ENCODE assay signal across 32 mouse cellular contexts in genomic region chr3:84046206-84046605, GRCm38 (mm10). TPM values are rescaled to one million over a fixed set of nuclear protein-coding genes. Genes with fewer than 3 reads are reported as not detected.
DNase-seq lines count a peak whose midpoint lies in the region; ATAC-seq and TF ChIP-seq lines count a peak whose summit lies in the region.
"Had no signal": no experiment of that assay in that cellular context is flagged by ENCODE, and none has a peak within 500 bp of the region (broad histone marks: within the 10 kb centered on the region; RNA-seq: fewer than 3 reads in every experiment).

No protein-coding gene starts in this region.

- no peak for TF ChIP-seq CTCF in thymus, adult 2 months (IDR thresholded peaks at IDR 0.05; ENCODE audit: borderline replicate concordance, control insufficient read depth, extremely low read depth, insufficient read depth, low read length, poor library complexity)

- no peak for ATAC-seq in heart, embryonic 12.5 days (ENCODE audit: insufficient number of reproducible peaks, low FRiP score)
- ATAC-seq: forebrain, embryonic 16.5 days; hindbrain, postnatal 0 days; intestine, postnatal 0 days; liver, embryonic 12.5 days; liver, postnatal 0 days; midbrain, embryonic 16.5 days; Patski had no signal

- H3K9ac ChIP-seq in heart, embryonic 12.5 days: no peak overlapping the region
- H3K9ac ChIP-seq: hindbrain, embryonic 12.5 days; liver, embryonic 12.5 days; liver, postnatal 0 days; neural tube, embryonic 13.5 days had no signal

- no peak overlapping the region for H3K4me3 ChIP-seq in thymus, adult 2 months (ENCODE audit: control insufficient read depth, insufficient read depth, low read length)
- no peak overlapping the region for H3K4me3 ChIP-seq in heart, embryonic 12.5 days
- H3K4me3 ChIP-seq: erythroblast, embryonic 14.5 days; heart, embryonic 10.5 days; hindbrain, embryonic 12.5 days; left cerebral cortex, adult 2 months; liver, embryonic 12.5 days; neural tube, embryonic 13.5 days had no signal

- 15% methylated on average over 8 of the region's 8 CpGs for WGBS in thymus, adult 2 months
- 76% methylated on average over 8 of the region's 8 CpGs for WGBS in heart, embryonic 12.5 days

- H3K4me2 ChIP-seq in heart, embryonic 12.5 days: no peak overlapping the region
- H3K4me2 ChIP-seq: hindbrain, embryonic 12.5 days; liver, embryonic 12.5 days; neural tube, embryonic 13.5 days had no signal

- H3K27ac ChIP-seq in thymus, adult 2 months (ENCODE audit: control insufficient read depth, insufficient read depth, low read length): no peak overlapping the region
- H3K27ac ChIP-seq in heart, embryonic 12.5 days (ENCODE audit: poor library complexity, severe bottlenecking): no peak overlapping the region
- H3K27ac ChIP-seq: heart, embryonic 10.5 days; hindbrain, embryonic 12.5 days; hindbrain, postnatal 0 days; left cerebral cortex, adult 2 months; liver, embryonic 12.5 days; neural tube, embryonic 13.5 days had no signal

- H3K27me3 ChIP-seq in thymus, adult 2 months (ENCODE audit: control insufficient read depth, insufficient read depth, low read length): no peaks in the 10 kb centered on the region
- no peaks in the 10 kb centered on the region for H3K27me3 ChIP-seq in heart, embryonic 12.5 days (replicated peaks)
- H3K27me3 ChIP-seq: liver, embryonic 12.5 days; neural tube, embryonic 13.5 days; Patski had no signal

- H3K4me1 ChIP-seq in thymus, adult 2 months (replicated peaks; ENCODE audit: control insufficient read depth, insufficient read depth, low read length): peaks cover 12% of the 10 kb centered on the region
- H3K4me1 ChIP-seq in heart, embryonic 12.5 days (replicated peaks): peaks cover 7% of the 10 kb centered on the region; the same call in 1 of the 2 replicates

- DNase-seq in thymus, adult 2 months: peak; percentile 25
- DNase-seq in thymus, postnatal 10 days (ENCODE audit: low spot score in 2 of 2): no peak
- peak; percentile 63 for DNase-seq in CD4-positive, CD25-positive, alpha-beta regulatory T cell, adult 2 months (ENCODE audit: low read depth, low spot score)
- peak; percentile 77 for DNase-seq in induced T-regulatory cell, adult 2 months (ENCODE audit: low read depth)
- peak; percentile 79 to 82 for DNase-seq in natural killer cell, adult 2 months (ENCODE audit: low spot score in 2 of 2)
- no peak for DNase-seq in frontal cortex, postnatal 14 days (ENCODE audit: low spot score in 2 of 2)
- DNase-seq in ovary, postnatal 10 days (ENCODE audit: low spot score): no peak
- DNase-seq: adrenal gland, postnatal 25 days; cerebellum, adult 18-20 months; cerebellum, postnatal 10 days; gastrocnemius, postnatal 25 days; heart, adult 11 months; heart, postnatal 36 days; kidney, adult 9 months; kidney, postnatal 14 days; left cerebral cortex, postnatal 4 days; liver, postnatal 0 days; lung, postnatal 36 days; retina, postnatal 1 day; right cerebral cortex, postnatal 14 days had no signal

- no peaks in the 10 kb centered on the region for H3K9me3 ChIP-seq in heart, embryonic 12.5 days (replicated peaks)
- H3K9me3 ChIP-seq: heart, embryonic 10.5 days; hindbrain, embryonic 12.5 days; liver, embryonic 12.5 days; neural tube, embryonic 13.5 days had no signal

- no peak for TF ChIP-seq POLR2A in thymus, adult 2 months (IDR thresholded peaks at IDR 0.05; ENCODE audit: control insufficient read depth, extremely low read depth, insufficient read depth, low read length, poor library complexity)

- no peaks in the 10 kb centered on the region for H3K36me3 ChIP-seq in thymus, adult 2 months (ENCODE audit: control insufficient read depth, insufficient read depth, low read length)
- no peaks in the 10 kb centered on the region for H3K36me3 ChIP-seq in heart, embryonic 12.5 days
- H3K36me3 ChIP-seq: heart, embryonic 10.5 days; hindbrain, embryonic 12.5 days; liver, embryonic 12.5 days; neural tube, embryonic 13.5 days had no signal

RNA-seq across cellular contexts. Expression of gene Tmem131l, which starts 6.2 kb away (rescaled TPM):
- polyA plus RNA-seq in thymus, adult 2 months (2012; rRNA removed): 178 and 201 TPM in 2 replicates
- polyA plus RNA-seq in heart, embryonic 12.5 days (2016; fragmentation: Nextera tagmentation; extraction: Ambion mirVana): 26.9 and 27.4 TPM in 2 replicates

Comparison
In these comparisons a context has a peak if more than half of its experiments do, and no peak if none do; other contexts are left out.
1. DNase-seq: peak in thymus, adult 2 months (single experiment), CD4-positive, CD25-positive, alpha-beta regulatory T cell, adult 2 months (single experiment), induced T-regulatory cell, adult 2 months (single experiment) and natural killer cell, adult 2 months (2 of 2); none in thymus, postnatal 10 days (0 of 2), frontal cortex, postnatal 14 days (0 of 2) and ovary, postnatal 10 days (single experiment).